Mouse (Mus musculus) MEL (cell line): ENCODE data around the gene Myh9. TPM values are rescaled to one million over a fixed set of nuclear protein-coding genes. Genes with fewer than 3 reads are reported as not detected.

Experiments used
- DNase-seq: peaks from one replicate; pipeline ENCODE4 v3.0.0; 2011; ENCODE audit warnings: low read depth, low spot score
- H3K27ac ChIP-seq: 2 replicates; pipeline ENCODE4 v1.5.1; 2012; ENCODE audit warnings: low read depth, mild to moderate bottlenecking, control low read depth, low read length, moderate library complexity; ENCODE audit not compliant: control insufficient read depth
- H3K27me3 ChIP-seq, 2 experiments: fragments of 150-350 bp in 1 of 2; sonication (generic) in 1 of 2; 2 replicates each; pipeline ENCODE4 v1.6.1; 2012; ENCODE audit warnings: low read length in 2 of 2, mild to moderate bottlenecking in 2 of 2, improper control_type of control experiment in 1 of 2, moderate library complexity in 1 of 2; ENCODE audit not compliant: insufficient read depth in 2 of 2, control insufficient read depth in 1 of 2
- H3K36me3 ChIP-seq, 2 experiments: 2 replicates each; pipeline ENCODE4 v1.6.1; 2012 to 2014; ENCODE audit warnings: low read length in 2 of 2, improper control_type of control experiment in 1 of 2, inconsistent platforms in 1 of 2, mild to moderate bottlenecking in 1 of 2; ENCODE audit not compliant: insufficient read depth in 2 of 2, control insufficient read depth in 1 of 2
- H3K4me1 ChIP-seq, 2 experiments: fragments of 150-350 bp in 1 of 2; sonication (generic) in 1 of 2; 2 replicates each; pipeline ENCODE4 v1.6.1; 2012; ENCODE audit warnings: low read length in 2 of 2, improper control_type of control experiment in 1 of 2, mild to moderate bottlenecking in 1 of 2; ENCODE audit not compliant: insufficient read depth in 2 of 2, control insufficient read depth in 1 of 2
- H3K4me3 ChIP-seq, 2 experiments: fragments of 150-350 bp in 1 of 2; sonication (generic) in 1 of 2; 2 replicates each; pipeline ENCODE4 v1.5.1; 2012; ENCODE audit warnings: low read depth in 2 of 2, low read length in 2 of 2, mild to moderate bottlenecking in 2 of 2, moderate library complexity in 2 of 2, control low read depth in 1 of 2, improper control_type of control experiment in 1 of 2; ENCODE audit not compliant: control insufficient read depth in 1 of 2, insufficient read depth in 1 of 2
- H3K79me2 ChIP-seq: 2 replicates; pipeline ENCODE4 v1.6.1; 2012; ENCODE audit warnings: mild to moderate bottlenecking, low read length, moderate library complexity; ENCODE audit not compliant: control insufficient read depth, poor library complexity, insufficient read depth
- H3K9ac ChIP-seq: 2 replicates; pipeline ENCODE4 v1.6.1; 2012; ENCODE audit warnings: low read depth, mild to moderate bottlenecking, control low read depth, low read length, moderate library complexity; ENCODE audit not compliant: control insufficient read depth, poor library complexity, severe bottlenecking
- H3K9me3 ChIP-seq: fragments of 150-350 bp; sonication (generic); replicated peaks from 2 replicates; pipeline ENCODE4 v1.6.1; 2012; ENCODE audit warnings: mild to moderate bottlenecking, low read length, improper control_type of control experiment, moderate library complexity; ENCODE audit not compliant: insufficient read depth
- BHLHE40 ChIP-seq: IDR thresholded peaks from 2 replicates; pipeline ENCODE4 v1.6.1; 2012; ENCODE audit warnings: low read depth, mild to moderate bottlenecking, inconsistent platforms, low read length, improper control_type of control experiment, borderline replicate concordance
- CHD2 ChIP-seq: IDR thresholded peaks from 2 replicates; pipeline ENCODE4 v1.6.1; 2011; ENCODE audit warnings: low read length, improper control_type of control experiment
- CTCF ChIP-seq, 3 experiments: IDR thresholded peaks in 2 of 3; conservative IDR thresholded peaks in 1 of 3; 2 replicates each; pipeline ENCODE4 v1.5.1; 2011 to 2012; ENCODE audit warnings: low read length in 3 of 3, low read depth in 2 of 3, mild to moderate bottlenecking in 2 of 3, improper control_type of control experiment in 1 of 3, inconsistent platforms in 1 of 3, mixed read lengths in 1 of 3, moderate library complexity in 1 of 3; ENCODE audit not compliant: control insufficient read depth in 1 of 3, insufficient read depth in 1 of 3, poor library complexity in 1 of 3, severe bottlenecking in 1 of 3
- ELF1 ChIP-seq: IDR thresholded peaks from 2 replicates; pipeline ENCODE4 v1.6.1; 2014; ENCODE audit warnings: low read depth, mild to moderate bottlenecking, inconsistent platforms, low read length, improper control_type of control experiment, moderate library complexity
- EP300 ChIP-seq, 2 experiments: IDR thresholded peaks; 2 replicates each; pipeline ENCODE4 v1.6.1; 2011; ENCODE audit warnings: improper control_type of control experiment in 2 of 2, low read length in 2 of 2, low read depth in 1 of 2, mild to moderate bottlenecking in 1 of 2
- GATA1 ChIP-seq: IDR thresholded peaks from 2 replicates; pipeline ENCODE4 v1.6.1; 2011; ENCODE audit warnings: low read depth, low read length, improper control_type of control experiment
- KAT2A ChIP-seq: conservative IDR thresholded peaks from 2 replicates; pipeline ENCODE4 v1.6.1; 2012; ENCODE audit warnings: low read depth, low read length, improper control_type of control experiment, inconsistent platforms
- MAFK ChIP-seq: IDR thresholded peaks from 2 replicates; pipeline ENCODE4 v1.6.1; 2011; ENCODE audit warnings: low read depth, mild to moderate bottlenecking, low read length, improper control_type of control experiment, borderline replicate concordance
- MEF2A ChIP-seq: IDR thresholded peaks from 2 replicates; pipeline ENCODE4 v1.6.1; 2014; ENCODE audit warnings: low read depth, mild to moderate bottlenecking, inconsistent platforms, low read length, improper control_type of control experiment; ENCODE audit not compliant: poor library complexity, insufficient replicate concordance, severe bottlenecking; ENCODE audit errors: extremely low read depth
- MXI1 ChIP-seq: IDR thresholded peaks from 2 replicates; pipeline ENCODE4 v1.6.1; 2011; ENCODE audit warnings: mild to moderate bottlenecking, low read depth, low read length, improper control_type of control experiment
- MYB ChIP-seq: IDR thresholded peaks from 2 replicates; pipeline ENCODE4 v1.6.1; 2011; ENCODE audit warnings: mild to moderate bottlenecking, low read depth, low read length, improper control_type of control experiment
- MYC ChIP-seq: IDR thresholded peaks from 2 replicates; pipeline ENCODE4 v1.6.1; 2011; ENCODE audit warnings: low read depth, mild to moderate bottlenecking, low read length, improper control_type of control experiment, moderate library complexity
- POLR2A ChIP-seq, 2 experiments: IDR thresholded peaks; 2 replicates each; pipeline ENCODE4 v1.6.1; 2011 to 2012; ENCODE audit warnings: low read length in 2 of 2, mild to moderate bottlenecking in 2 of 2, control low read depth in 1 of 2, improper control_type of control experiment in 1 of 2, low read depth in 1 of 2, moderate library complexity in 1 of 2; ENCODE audit not compliant: control insufficient read depth in 1 of 2, insufficient read depth in 1 of 2, poor library complexity in 1 of 2
- POLR2AphosphoS2 ChIP-seq: IDR thresholded peaks from 2 replicates; pipeline ENCODE4 v1.6.1; 2011; ENCODE audit warnings: low read length, improper control_type of control experiment
- RAD21 ChIP-seq: IDR thresholded peaks from 2 replicates; pipeline ENCODE4 v1.6.1; 2011; ENCODE audit warnings: mild to moderate bottlenecking, low read depth, low read length, improper control_type of control experiment
- RCOR1 ChIP-seq: IDR thresholded peaks from 2 replicates; pipeline ENCODE4 v1.6.1; 2012; ENCODE audit warnings: low read depth, mild to moderate bottlenecking, inconsistent platforms, low read length, improper control_type of control experiment
- SIN3A ChIP-seq: IDR thresholded peaks from 2 replicates; pipeline ENCODE4 v1.6.1; 2012; ENCODE audit warnings: low read length, improper control_type of control experiment, inconsistent platforms
- SMC3 ChIP-seq: IDR thresholded peaks from 2 replicates; pipeline ENCODE4 v1.6.1; 2011; ENCODE audit warnings: low read depth, low read length, improper control_type of control experiment
- TAL1 ChIP-seq: IDR thresholded peaks from 2 replicates; pipeline ENCODE4 v1.6.1; 2012; ENCODE audit warnings: mild to moderate bottlenecking, inconsistent platforms, low read length, moderate library complexity, mixed read lengths
- TBP ChIP-seq: IDR thresholded peaks from 2 replicates; pipeline ENCODE4 v1.8.0; 2011; ENCODE audit warnings: low read depth, low read length, improper control_type of control experiment
- TCF12 ChIP-seq: IDR thresholded peaks from 2 replicates; pipeline ENCODE4 v1.6.1; 2014; ENCODE audit warnings: low read depth, mild to moderate bottlenecking, inconsistent platforms, low read length, improper control_type of control experiment, moderate library complexity
- UBTF ChIP-seq: IDR thresholded peaks from 2 replicates; pipeline ENCODE4 v1.6.1; 2012; ENCODE audit warnings: low read depth, mild to moderate bottlenecking, inconsistent platforms, low read length, improper control_type of control experiment, moderate library complexity, borderline replicate concordance; ENCODE audit not compliant: insufficient read depth
- USF1 ChIP-seq: IDR thresholded peaks from 2 replicates; pipeline ENCODE4 v1.6.1; 2014; ENCODE audit warnings: low read depth, mild to moderate bottlenecking, inconsistent platforms, low read length, improper control_type of control experiment, moderate library complexity
- USF2 ChIP-seq, 2 experiments: IDR thresholded peaks; 2 replicates each; pipeline ENCODE4 v1.6.1; 2011 to 2012; ENCODE audit warnings: improper control_type of control experiment in 2 of 2, low read length in 2 of 2, borderline replicate concordance in 1 of 2, inconsistent platforms in 1 of 2, low read depth in 1 of 2, mild to moderate bottlenecking in 1 of 2; ENCODE audit not compliant: insufficient read depth in 1 of 2
- ZMIZ1 ChIP-seq: IDR thresholded peaks from 2 replicates; pipeline ENCODE4 v1.6.1; 2012; ENCODE audit warnings: low read depth, mild to moderate bottlenecking, inconsistent platforms, low read length, improper control_type of control experiment, moderate library complexity
- polyA plus RNA-seq, 2 experiments: library from polyadenylated mRNA; stranded (reverse) in 1 of 2; unstranded in 1 of 2; fragments of >175 nt in 1 of 2; fragments of >200 nt in 1 of 2; gene quantifications; 2 replicates each; pipeline versions ENCODE4 v1.2.1 to v1.2.4; 2012; ENCODE audit warnings: low replicate concordance in 2 of 2, low read depth in 1 of 2; ENCODE audit not compliant: insufficient read length in 2 of 2, insufficient read depth in 1 of 2, missing spikeins in 1 of 2
- total RNA-seq: library from RNA; depleted of rRNA; stranded (reverse); fragments of 300-350 nt; gene quantifications from 2 replicates; pipeline ENCODE4 v1.2.3, GENCODE M21; 2012

Gene Myh9
- total and polyA plus RNA-seq, 3 experiments, result 59.3 to 176 (median 158) TPM

DNA sequence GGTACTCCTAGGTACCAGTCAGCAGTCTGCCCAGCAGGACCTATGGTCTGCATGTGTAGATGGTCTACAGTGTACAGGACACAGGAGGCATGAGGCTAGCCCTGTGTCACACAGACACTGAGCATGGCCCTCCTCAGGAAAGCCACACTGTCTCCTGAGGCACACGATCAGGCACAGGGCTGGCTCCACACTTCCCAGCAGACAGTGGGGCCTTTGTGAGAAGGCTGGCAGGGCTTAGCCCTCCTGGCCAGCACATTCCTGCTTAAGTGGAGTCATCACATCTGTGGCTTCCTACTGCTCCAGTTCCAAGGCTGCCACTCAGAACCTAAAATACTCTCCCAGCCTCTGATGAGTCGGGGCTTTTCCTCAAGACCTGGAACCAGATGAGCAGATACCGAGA is 38.2 kb downstream of the Myh9 start:
- H3K9ac ChIP-seq, result no peak overlapping the region
- H3K36me3 ChIP-seq, result peaks cover 12 to 31% of the 10 kb centered on the region in 2 experiments
- H3K27ac ChIP-seq, result no peak overlapping the region
- H3K79me2 ChIP-seq, result peaks cover 3% of the 10 kb centered on the region; the same call in 1 of the 2 replicates
- H3K9me3 ChIP-seq, result no peaks in the 10 kb centered on the region
- no peak for TF ChIP-seq UBTF
- TF ChIP-seq MEF2A, result no peak
- TF ChIP-seq MYC, result no peak
- no peak for TF ChIP-seq USF1
- TF ChIP-seq TBP, result no peak
- no peak for TF ChIP-seq BHLHE40
- TF ChIP-seq EP300 (IDR thresholded peaks at IDR 0.05; ENCODE audit: low read depth in 1 of 2, low read length in 2 of 2), result no peak
- TF ChIP-seq ELF1, result no peak
- no peak for TF ChIP-seq RCOR1
- TF ChIP-seq POLR2AphosphoS2, result no peak
- no peak for TF ChIP-seq RAD21
- TF ChIP-seq CHD2, result no peak
- no peak for DNase-seq
- H3K27me3 ChIP-seq, result no peaks in the 10 kb centered on the region
- no peak overlapping the region for H3K4me3 ChIP-seq
- H3K4me1 ChIP-seq, result peaks cover 11 to 21% of the 10 kb centered on the region in 2 experiments

GRCm38 (mm10) chr15:77802992-77803391 is 39.0 kb downstream of the Myh9 start:
- H3K27me3 ChIP-seq, result no peaks in the 10 kb centered on the region
- H3K79me2 ChIP-seq, result peaks cover 3% of the 10 kb centered on the region; the same call in 1 of the 2 replicates
- H3K4me3 ChIP-seq, result no peak overlapping the region
- no peak overlapping the region for H3K9ac ChIP-seq
- H3K27ac ChIP-seq, result no peak overlapping the region
- peaks cover 9 to 31% of the 10 kb centered on the region in 2 experiments for H3K36me3 ChIP-seq
- H3K4me1 ChIP-seq, result peaks cover 11 to 21% of the 10 kb centered on the region in 2 experiments
- no peak for DNase-seq
- TF ChIP-seq ZMIZ1 (no peak), CTCF (IDR thresholded peaks at IDR 0.05 in 2 of 3, conservative IDR thresholded peaks at IDR 0.05 in 1 of 3; ENCODE audit: control insufficient read depth in 1 of 3, insufficient read depth in 1 of 3, low read depth in 2 of 3, low read length in 3 of 3, poor library complexity in 1 of 3, severe bottlenecking in 1 of 3) (peak in 2 of 3 experiments; percentile 27 to 41; a peak in 3 of 6 replicates), MXI1 (no peak)
- no peaks in the 10 kb centered on the region for H3K9me3 ChIP-seq

- peak; percentile 65 for DNase-seq
- peaks cover 3% of the 10 kb centered on the region; the same call in 1 of the 2 replicates for H3K79me2 ChIP-seq
- H3K27ac ChIP-seq, result peak overlapping the region; percentile 63
- H3K4me1 ChIP-seq, result peaks cover 11 to 21% of the 10 kb centered on the region in 2 experiments
- H3K9me3 ChIP-seq, result no peaks in the 10 kb centered on the region
- peak overlapping the region; percentile 1; the same call in 1 of the 2 replicates for H3K9ac ChIP-seq
- no peak overlapping the region for H3K4me3 ChIP-seq
- H3K27me3 ChIP-seq, result no peaks in the 10 kb centered on the region
- peaks cover 4 to 31% of the 10 kb centered on the region in 2 experiments for H3K36me3 ChIP-seq
- no peak for TF ChIP-seq MYC
- TF ChIP-seq USF1, result no peak
- no peak for TF ChIP-seq SIN3A
- no peak for TF ChIP-seq USF2 (IDR thresholded peaks at IDR 0.05; ENCODE audit: borderline replicate concordance in 1 of 2, insufficient read depth in 1 of 2, low read depth in 1 of 2, low read length in 2 of 2)
- no peak for TF ChIP-seq MYB
- no peak for TF ChIP-seq RAD21
- no peak for TF ChIP-seq KAT2A
- no peak for TF ChIP-seq MAFK
- 0 out of 2 replicates have a peak, but pooled peaks have one; percentile 10 for TF ChIP-seq TAL1
- no peak for TF ChIP-seq POLR2A (IDR thresholded peaks at IDR 0.05; ENCODE audit: control insufficient read depth in 1 of 2, insufficient read depth in 1 of 2, low read depth in 1 of 2, low read length in 2 of 2, poor library complexity in 1 of 2)
- no peak for TF ChIP-seq TCF12
- TF ChIP-seq GATA1, result 0 out of 2 replicates have a peak, but pooled peaks have one; percentile 9
- peak; percentile 16 to 67; a peak in 3 of 4 replicates for TF ChIP-seq EP300 (IDR thresholded peaks at IDR 0.05; ENCODE audit: low read depth in 1 of 2, low read length in 2 of 2)
- 0 out of 2 replicates have a peak, but pooled peaks have one; percentile 31 for TF ChIP-seq TBP
- TF ChIP-seq SMC3, result no peak
These were observed 40.8 kb downstream of the Myh9 start for GRCm38 (mm10) chr15:77801188-77801587.
